Mouse (Mus musculus): ENCODE measurements around the gene Selplg. TPM values are rescaled to one million over a fixed set of nuclear protein-coding genes. Genes with fewer than 3 reads are reported as not detected.
A peak's percentile ranks its signal among the peaks of the same experiment; 100 is the strongest.

Gene Selplg
- total and polyA plus RNA-seq, 2 experiments from 2014 or later: 1.6 to 1.7 TPM

DNA sequence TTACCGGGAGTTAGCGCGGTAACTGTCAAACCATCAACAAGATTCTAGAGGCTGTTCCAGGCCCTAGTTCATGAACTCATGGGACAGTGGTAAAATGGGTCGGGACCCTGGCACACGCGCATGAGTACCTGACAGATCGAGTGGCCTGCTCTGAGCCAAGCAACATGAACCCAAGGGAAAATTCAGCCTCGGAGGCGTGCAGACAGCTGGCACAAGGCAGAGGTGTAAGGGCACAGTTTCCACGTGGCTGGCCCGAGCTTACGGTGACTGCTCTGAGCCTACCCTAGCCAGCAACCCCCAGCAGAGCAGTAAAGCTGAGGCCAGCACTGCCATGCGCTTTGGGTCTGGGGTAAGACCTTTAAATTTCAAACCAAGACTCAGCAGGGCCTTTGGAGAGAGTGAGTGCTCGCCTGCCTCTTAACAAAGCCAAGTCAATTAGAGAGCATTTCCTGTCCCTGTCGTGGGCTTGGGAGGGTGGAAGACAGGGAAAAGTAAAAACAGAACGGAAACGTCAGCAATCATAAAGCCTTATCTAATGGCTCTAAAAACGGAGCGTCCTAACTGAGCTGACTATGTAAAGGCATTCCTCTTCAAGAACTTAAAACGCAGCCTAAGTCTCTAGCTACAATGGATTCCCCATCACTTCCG is 38.1 kb upstream of the Selplg start:
- H3K9me3 ChIP-seq (replicated peaks; ENCODE audit: control insufficient read depth, low read length): 0 out of 2 replicates have a peak, but pooled peaks cover 2% of the 10 kb centered on the region
- H3K27me3 ChIP-seq (ENCODE audit: control insufficient read depth, insufficient read depth, low read length): no peaks in the 10 kb centered on the region
- DNase-seq (ENCODE audit: low spot score): no peak

DNA sequence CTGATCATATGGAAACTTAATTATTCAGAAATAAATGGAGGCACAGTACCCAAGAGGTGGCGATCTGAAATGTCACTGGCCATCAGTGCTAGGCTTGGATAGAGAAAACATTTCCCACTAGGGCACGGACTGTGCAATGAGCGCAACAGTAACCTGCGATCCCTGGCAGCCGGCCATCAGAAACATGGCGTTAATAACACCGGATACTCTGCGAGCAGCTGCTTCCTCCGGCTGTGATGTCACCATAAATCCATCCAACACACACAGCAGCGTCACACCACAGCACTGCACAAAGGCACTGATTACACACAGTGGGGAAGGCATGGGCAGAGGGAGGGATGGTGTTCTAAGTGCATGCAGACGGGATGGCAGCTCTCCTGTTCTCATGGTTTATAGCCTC is 36.7 kb upstream of the Selplg start:
- Histone ChIP-seq H3K36me3 (replicated peaks; ENCODE audit: control insufficient read depth, insufficient read depth, low read length) (peaks cover 12% of the 10 kb centered on the region), H3K4me3 (ENCODE audit: low read depth, low read length) (no peak overlapping the region), H3K4me2 (ENCODE audit: low read depth, low read length) (no peak overlapping the region), H3K9me3 (replicated peaks; ENCODE audit: control insufficient read depth, low read length) (no peaks in the 10 kb centered on the region), H3K27ac (ENCODE audit: low read depth) (peak overlapping the region; percentile 63), H3K9ac (replicated peaks; ENCODE audit: low read depth, low read length) (no peak overlapping the region), H3K27me3 (ENCODE audit: control insufficient read depth, insufficient read depth, low read length) (no peaks in the 10 kb centered on the region), H3K4me1 (ENCODE audit: control insufficient read depth, insufficient read depth) (peaks cover 58% of the 10 kb centered on the region)
- 30% methylated on average over 11 of the region's 11 CpGs for WGBS
- TF ChIP-seq EP300 (IDR thresholded peaks at IDR 0.05; ENCODE audit: low read depth) (peak; percentile 77; the same call in 1 of the 2 replicates), CTCF (IDR thresholded peaks at IDR 0.05; ENCODE audit: low read depth) (no peak)
- DNase-seq (ENCODE audit: low spot score): peak; percentile 78
- ATAC-seq (ENCODE audit: insufficient read depth, low read depth): peak; percentile 55

More for the DNA sequence above, 38.1 kb upstream of the Selplg start:
- Histone ChIP-seq H3K4me1 (ENCODE audit: control insufficient read depth, insufficient read depth) (peaks cover 65% of the 10 kb centered on the region), H3K4me2 (ENCODE audit: low read depth, low read length) (0 out of 2 replicates have a peak overlapping the region, but pooled peaks have one; percentile 7), H3K36me3 (replicated peaks; ENCODE audit: control insufficient read depth, insufficient read depth, low read length) (peaks cover 3% of the 10 kb centered on the region; the same call in 1 of the 2 replicates), H3K27ac (ENCODE audit: low read depth) (peak overlapping the region; percentile 80), H3K9ac (replicated peaks; ENCODE audit: low read depth, low read length) (no peak overlapping the region), H3K4me3 (ENCODE audit: low read depth, low read length) (no peak overlapping the region)
- WGBS: 20% methylated on average over 21 of the region's 21 CpGs
- TF ChIP-seq EP300 (IDR thresholded peaks at IDR 0.05; ENCODE audit: low read depth) (no peak), CTCF (IDR thresholded peaks at IDR 0.05; ENCODE audit: low read depth) (no peak)
- ATAC-seq (ENCODE audit: insufficient read depth, low read depth): no peak

GRCm38 (mm10) chr5:113864992-113865391 is 32.5 kb upstream of the Selplg start:
- TF ChIP-seq CTCF (IDR thresholded peaks at IDR 0.05; ENCODE audit: low read depth): no peak
- no peak for TF ChIP-seq EP300 (IDR thresholded peaks at IDR 0.05; ENCODE audit: low read depth)
- 70% methylated on average over 6 of the region's 6 CpGs for WGBS

GRCm38 (mm10) chr5:113863994-113864393 is 31.6 kb upstream of the Selplg start:
- Histone ChIP-seq H3K27ac (ENCODE audit: low read depth) (no peak overlapping the region), H3K4me2 (ENCODE audit: low read depth, low read length) (no peak overlapping the region), H3K27me3 (ENCODE audit: control insufficient read depth, insufficient read depth, low read length) (no peaks in the 10 kb centered on the region), H3K4me3 (ENCODE audit: low read depth, low read length) (no peak overlapping the region), H3K36me3 (replicated peaks; ENCODE audit: control insufficient read depth, insufficient read depth, low read length) (peaks cover 36% of the 10 kb centered on the region), H3K9ac (replicated peaks; ENCODE audit: low read depth, low read length) (no peak overlapping the region), H3K4me1 (ENCODE audit: control insufficient read depth, insufficient read depth) (peaks cover 20% of the 10 kb centered on the region), H3K9me3 (replicated peaks; ENCODE audit: control insufficient read depth, low read length) (no peaks in the 10 kb centered on the region)
- WGBS: 94% methylated on average over 12 of the region's 12 CpGs
- DNase-seq (ENCODE audit: low spot score) (no peak), ATAC-seq (ENCODE audit: insufficient read depth, low read depth) (no peak)
- TF ChIP-seq EP300 (IDR thresholded peaks at IDR 0.05; ENCODE audit: low read depth) (no peak), CTCF (IDR thresholded peaks at IDR 0.05; ENCODE audit: low read depth) (no peak)

More at GRCm38 (mm10) chr5:113864992-113865391, 32.5 kb upstream of the Selplg start:
- Histone ChIP-seq H3K9me3 (replicated peaks; ENCODE audit: control insufficient read depth, low read length) (no peaks in the 10 kb centered on the region), H3K27ac (ENCODE audit: low read depth) (no peak overlapping the region), H3K27me3 (ENCODE audit: control insufficient read depth, insufficient read depth, low read length) (no peaks in the 10 kb centered on the region), H3K4me1 (ENCODE audit: control insufficient read depth, insufficient read depth) (peaks cover 22% of the 10 kb centered on the region), H3K4me3 (ENCODE audit: low read depth, low read length) (no peak overlapping the region), H3K9ac (replicated peaks; ENCODE audit: low read depth, low read length) (no peak overlapping the region), H3K36me3 (replicated peaks; ENCODE audit: control insufficient read depth, insufficient read depth, low read length) (peaks cover 36% of the 10 kb centered on the region), H3K4me2 (ENCODE audit: low read depth, low read length) (no peak overlapping the region)
- DNase-seq (ENCODE audit: low spot score) (no peak), ATAC-seq (ENCODE audit: insufficient read depth, low read depth) (no peak)

DNA sequence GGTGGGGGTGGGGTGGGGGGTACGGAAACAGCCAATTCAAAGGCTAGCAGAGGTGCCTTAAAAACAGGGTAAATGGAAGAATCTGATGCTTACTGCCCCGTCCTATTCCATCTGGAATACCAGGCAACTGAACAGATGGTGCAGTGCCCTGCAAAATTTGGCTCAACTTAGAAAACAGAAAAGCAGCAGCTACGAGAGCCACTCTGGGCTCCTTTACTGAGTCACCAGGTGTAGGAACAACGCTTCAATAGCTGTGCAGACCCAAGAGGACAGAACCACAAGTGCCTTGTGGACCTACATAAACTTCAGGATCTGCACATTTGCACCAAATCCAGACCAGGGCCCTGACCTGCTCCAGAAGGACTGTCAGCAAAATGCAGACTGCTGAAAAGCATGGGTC is 30.0 kb upstream of the Selplg start:
- H3K4me2 ChIP-seq (ENCODE audit: low read depth, low read length): no peak overlapping the region
- H3K36me3 ChIP-seq (replicated peaks; ENCODE audit: control insufficient read depth, insufficient read depth, low read length): peaks cover 41% of the 10 kb centered on the region
- H3K9ac ChIP-seq (replicated peaks; ENCODE audit: low read depth, low read length): no peak overlapping the region
- DNase-seq (ENCODE audit: low spot score) (no peak), ATAC-seq (ENCODE audit: insufficient read depth, low read depth) (no peak)
- H3K9me3 ChIP-seq (replicated peaks; ENCODE audit: control insufficient read depth, low read length): no peaks in the 10 kb centered on the region
- no peak overlapping the region for H3K4me3 ChIP-seq (ENCODE audit: low read depth, low read length)
- TF ChIP-seq EP300 (IDR thresholded peaks at IDR 0.05; ENCODE audit: low read depth) (no peak), CTCF (IDR thresholded peaks at IDR 0.05; ENCODE audit: low read depth) (no peak)
- H3K27ac ChIP-seq (ENCODE audit: low read depth): no peak overlapping the region
- H3K27me3 ChIP-seq (ENCODE audit: control insufficient read depth, insufficient read depth, low read length): no peaks in the 10 kb centered on the region
- H3K4me1 ChIP-seq (ENCODE audit: control insufficient read depth, insufficient read depth): peaks cover 23% of the 10 kb centered on the region
- WGBS: 94% methylated on average over 4 of the region's 4 CpGs

DNA sequence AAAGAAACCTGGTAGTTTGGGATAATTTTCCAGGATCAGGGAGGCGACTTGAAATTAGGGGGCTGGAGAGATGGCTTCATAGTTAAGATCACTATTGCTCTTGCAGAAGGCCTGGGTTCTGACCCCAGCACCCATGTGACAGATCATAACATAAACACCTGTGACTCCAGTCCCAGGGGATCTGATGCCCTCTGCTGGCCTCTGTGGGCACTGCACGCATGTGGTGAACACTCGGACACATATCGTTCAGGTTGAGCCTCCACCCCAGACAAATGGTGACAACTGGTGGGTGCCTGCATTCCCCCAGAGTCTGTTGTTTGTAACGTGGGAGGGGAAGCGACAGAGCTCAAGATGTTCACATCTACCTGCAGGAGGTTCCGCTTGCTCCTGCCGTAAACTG is 28.9 kb upstream of the Selplg start:
- H3K4me3 ChIP-seq (ENCODE audit: low read depth, low read length): no peak overlapping the region
- H3K4me2 ChIP-seq (ENCODE audit: low read depth, low read length): no peak overlapping the region
- H3K36me3 ChIP-seq (replicated peaks; ENCODE audit: control insufficient read depth, insufficient read depth, low read length): peaks cover 41% of the 10 kb centered on the region
- ATAC-seq (ENCODE audit: insufficient read depth, low read depth) (no peak), DNase-seq (ENCODE audit: low spot score) (no peak)
- H3K4me1 ChIP-seq (ENCODE audit: control insufficient read depth, insufficient read depth): peaks cover 35% of the 10 kb centered on the region
- H3K9ac ChIP-seq (replicated peaks; ENCODE audit: low read depth, low read length): no peak overlapping the region
- no peaks in the 10 kb centered on the region for H3K9me3 ChIP-seq (replicated peaks; ENCODE audit: control insufficient read depth, low read length)
- no peak overlapping the region for H3K27ac ChIP-seq (ENCODE audit: low read depth)
- H3K27me3 ChIP-seq (ENCODE audit: control insufficient read depth, insufficient read depth, low read length): no peaks in the 10 kb centered on the region
- TF ChIP-seq EP300 (IDR thresholded peaks at IDR 0.05; ENCODE audit: low read depth) (no peak), CTCF (IDR thresholded peaks at IDR 0.05; ENCODE audit: low read depth) (peak; percentile 41)
- 96% methylated on average over 8 of the region's 8 CpGs for WGBS
